Mouse (Mus musculus): ENCODE measurements at regions not wholly inside any gene's neighbourhood (a gene's known extent, or its start where the extent isn't known, plus 50 kb on each side); places are given as distances from the start of the nearest gene placed in this dataset.
A peak's percentile ranks its signal among the peaks of the same experiment; 100 is the strongest.

GRCm38 (mm10) chr3:141051685-141052084 lies 160.5 kb downstream of the Pdha2 start:
- no peak for DNase-seq

GRCm38 (mm10) chr3:141014262-141014547 lies 197.9 kb downstream of the Pdha2 start:
- no peak for DNase-seq

DNA sequence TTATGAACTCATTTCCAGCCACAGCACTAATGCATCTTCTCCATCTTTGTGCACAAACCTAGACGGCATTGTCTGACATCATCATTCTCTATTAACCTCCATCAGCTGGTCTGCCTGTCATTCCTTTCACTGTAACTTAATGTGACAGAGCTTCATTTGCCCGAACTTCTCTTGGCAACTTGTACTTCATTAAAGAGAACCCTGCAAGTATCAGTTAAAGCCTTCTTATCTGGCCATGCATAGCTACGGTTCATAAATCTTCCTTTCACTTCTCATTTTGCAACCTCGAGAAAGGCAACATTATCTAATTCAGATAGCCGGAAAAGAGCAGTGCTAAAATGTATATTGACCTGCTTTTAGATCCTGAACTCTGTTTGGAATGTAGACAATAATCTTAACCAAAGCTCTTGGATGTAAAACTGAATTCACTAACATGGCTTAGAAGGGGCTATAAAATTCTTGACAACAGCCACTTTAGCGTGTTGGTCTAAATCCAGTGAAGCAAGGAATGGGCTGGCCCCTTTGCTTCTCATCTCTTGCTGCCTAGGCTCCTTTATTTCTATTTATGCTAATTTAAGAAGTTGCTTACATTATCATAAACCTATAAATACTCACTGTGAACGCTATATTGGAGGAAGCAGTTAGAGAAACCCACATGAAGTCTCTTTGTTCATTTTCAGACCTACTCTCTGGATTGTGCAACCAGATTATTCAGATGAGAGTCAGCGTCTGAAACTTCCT lies 198.5 kb downstream of the Pdha2 start:
- no peak for DNase-seq

DNA sequence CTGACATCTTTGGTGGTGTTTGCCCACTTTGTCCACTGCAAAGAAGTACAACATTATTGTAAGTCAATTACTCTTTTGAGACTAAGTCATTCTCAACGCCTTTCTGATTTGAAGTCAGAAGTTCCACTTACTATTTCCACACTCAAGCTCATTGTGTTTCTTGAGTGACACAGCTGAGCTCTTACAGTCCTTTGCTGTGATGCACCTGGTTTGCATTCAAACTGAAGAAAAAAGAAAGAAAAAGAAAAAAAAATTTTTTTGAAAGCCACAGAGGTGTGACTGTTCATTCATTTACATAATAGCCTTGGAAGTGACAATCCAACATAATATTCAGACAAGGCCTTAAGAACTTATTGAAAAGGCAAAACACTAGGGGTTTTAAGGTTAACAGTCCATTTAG lies 199.2 kb downstream of the Pdha2 start:
- no peak for DNase-seq

DNA sequence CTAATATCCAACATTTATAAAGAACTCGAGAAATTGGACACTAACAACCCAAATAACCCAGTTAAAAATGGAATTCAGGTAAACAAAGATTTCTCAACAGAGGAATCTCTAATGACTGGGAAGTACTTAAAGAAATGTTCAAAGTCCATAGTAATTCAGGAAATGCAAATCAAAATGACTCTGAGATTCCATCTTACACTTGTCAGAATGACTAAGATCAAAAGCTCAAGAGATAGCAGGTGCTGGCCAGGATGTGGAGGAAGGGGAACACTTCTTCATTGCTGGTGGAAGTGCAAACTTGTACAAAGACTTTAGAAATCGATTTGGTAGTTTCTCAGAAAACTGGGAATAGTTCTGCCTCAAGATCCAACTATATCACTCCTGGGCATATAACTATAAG lies 203.4 kb downstream of the Pdha2 start:
- DNase-seq, result no peak

DNA sequence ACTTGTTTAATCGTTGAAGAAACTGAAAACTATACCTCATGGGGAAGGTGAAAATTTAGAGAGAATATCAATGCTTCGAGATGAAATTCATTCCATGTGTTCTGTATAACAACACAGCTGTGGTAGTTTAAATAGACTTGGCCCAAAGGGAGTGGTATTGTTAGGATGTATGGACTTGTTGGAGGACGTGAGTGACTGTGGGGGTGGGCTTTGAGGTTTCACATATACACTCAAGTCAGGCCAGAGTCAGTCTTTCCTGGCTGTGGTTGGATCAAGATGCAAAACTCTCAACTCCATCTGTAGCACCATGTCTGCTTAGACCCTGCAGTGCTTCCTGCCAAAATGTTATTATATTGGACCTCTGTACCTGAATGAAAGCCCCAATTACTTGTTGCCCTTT lies 206.3 kb downstream of the Pdha2 start:
- DNase-seq, result no peak

GRCm38 (mm10) chr3:141003561-141003960 lies 208.6 kb downstream of the Pdha2 start:
- DNase-seq, result peak; percentile 31

GRCm38 (mm10) chr3:140988247-140988646 lies 223.9 kb downstream of the Pdha2 start:
- no peak for DNase-seq

GRCm38 (mm10) chr3:140973519-140973918 lies 238.6 kb downstream of the Pdha2 start:
- DNase-seq, result no peak

GRCm38 (mm10) chr3:140969892-140970880 lies 242.0 kb downstream of the Pdha2 start:
- DNase-seq, result peak; percentile 80

DNA sequence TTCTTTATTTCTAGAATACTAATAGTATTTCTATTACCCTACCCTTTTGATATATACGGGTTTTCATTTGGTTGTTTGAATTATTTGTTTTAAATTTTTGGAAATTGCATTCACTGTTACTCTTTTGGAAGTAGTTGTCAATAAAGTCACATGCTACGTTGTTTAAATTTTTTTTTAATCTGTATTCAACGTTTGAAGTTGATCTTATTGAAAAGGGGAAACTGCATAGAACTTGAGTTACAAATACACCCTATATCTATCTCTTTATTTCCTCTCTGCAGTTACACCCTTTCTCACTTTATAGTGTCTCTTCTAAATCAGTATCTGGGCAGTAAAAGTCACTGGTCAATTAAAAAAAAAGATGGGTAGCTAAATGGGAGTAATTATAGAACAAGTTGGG lies 243.6 kb downstream of the Pdha2 start:
- DNase-seq, result no peak

GRCm38 (mm10) chr3:140957666-140958065 lies 254.5 kb downstream of the Pdha2 start:
- no peak for DNase-seq

GRCm38 (mm10) chr3:140952111-140952800 lies 259.9 kb downstream of the Pdha2 start:
- no peak for DNase-seq

DNA sequence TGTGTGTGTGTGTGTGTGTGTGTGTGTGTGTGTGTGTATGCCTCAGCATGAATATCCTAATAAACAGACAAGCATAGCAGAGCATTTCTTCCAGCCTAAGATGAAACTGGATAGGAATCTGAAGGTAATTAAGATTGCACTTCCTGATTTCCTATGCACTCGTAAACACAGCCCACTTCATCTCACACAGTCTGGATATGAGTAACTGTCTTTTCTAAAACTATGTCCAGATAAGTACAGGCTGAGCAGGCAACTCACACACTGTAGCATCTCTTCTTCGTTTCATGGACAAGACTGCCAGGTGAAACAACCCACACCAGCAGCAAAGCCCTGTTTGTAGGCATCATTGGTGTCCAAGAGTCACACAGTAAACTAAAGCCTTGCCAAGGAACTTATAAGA lies 261.1 kb downstream of the Pdha2 start:
- DNase-seq, result no peak

GRCm38 (mm10) chr3:140949880-140950662 lies 262.1 kb downstream of the Pdha2 start:
- no peak for DNase-seq

DNA sequence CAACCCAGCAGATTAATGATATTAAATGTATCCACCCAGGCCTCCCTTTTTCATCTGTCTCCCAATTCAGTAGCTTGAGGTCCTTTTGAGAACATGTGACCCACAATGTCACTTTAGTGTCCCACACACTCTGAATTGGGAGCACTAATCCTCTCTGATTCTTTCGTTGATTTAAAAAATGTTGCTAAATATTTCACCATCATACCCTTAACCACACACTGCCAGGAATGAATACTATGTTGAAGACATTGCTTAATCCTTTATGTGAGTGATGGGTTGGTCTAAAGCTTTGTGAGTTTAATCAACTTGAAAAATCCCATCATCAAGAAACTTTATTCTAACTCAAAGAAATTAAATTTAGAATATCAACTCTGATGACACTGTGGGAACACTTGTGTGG lies 269.7 kb downstream of the Pdha2 start:
- no peak for DNase-seq

GRCm38 (mm10) chr3:140941898-140942297 lies 270.3 kb downstream of the Pdha2 start:
- peak; percentile 20 for DNase-seq

DNA sequence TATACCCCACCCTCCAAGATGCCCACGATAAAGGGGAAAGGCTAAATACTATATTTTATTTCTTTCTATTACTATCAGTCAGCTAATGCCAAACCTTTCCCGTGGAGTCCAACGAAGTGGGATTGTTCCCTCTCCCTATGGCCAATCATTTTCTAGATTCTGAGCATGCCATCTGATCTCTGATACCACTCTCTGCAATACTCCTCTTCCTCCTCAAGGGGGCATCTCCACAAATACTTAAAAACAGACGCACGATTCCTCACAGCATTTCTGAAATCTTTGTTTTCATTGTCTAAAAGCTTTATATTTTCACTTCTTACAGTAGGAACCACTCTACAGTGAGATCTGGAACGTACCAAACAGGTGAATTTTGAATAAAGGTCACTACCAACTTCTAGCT lies 270.8 kb downstream of the Pdha2 start:
- no peak for DNase-seq

DNA sequence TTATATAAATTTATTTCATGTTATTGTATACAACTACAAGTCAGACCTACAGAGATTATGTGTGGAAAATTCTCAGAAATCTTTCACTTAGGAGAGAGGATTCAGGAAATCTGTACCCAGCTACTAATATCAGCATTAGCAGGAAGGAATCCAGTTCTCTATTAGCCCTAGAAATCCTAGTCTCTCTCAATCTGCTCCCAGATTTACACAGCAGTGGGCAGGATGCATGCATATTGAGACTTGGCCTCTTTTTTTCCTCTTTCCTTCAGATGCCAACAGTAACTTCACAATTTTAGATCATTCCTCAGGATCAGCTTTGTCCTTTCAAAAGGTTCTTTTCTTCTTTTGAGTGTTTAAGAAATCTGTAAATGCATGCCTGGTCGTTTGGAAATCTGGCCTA lies 279.0 kb downstream of the Pdha2 start:
- DNase-seq, result peak; percentile 25

- DNase-seq, result no peak
These were observed 285.5 kb downstream of the Pdha2 start for GRCm38 (mm10) chr3:140926689-140927088.

- no peak for DNase-seq
These were observed 335.8 kb downstream of the Pdha2 start for GRCm38 (mm10) chr3:140876201-140876895.

Data from cerebellum, adult 8-10 months (tissue).